In genomic region chr3:59006731-59007441, GRCm38 (mm10) we compare ENCODE assay signal across 8 mouse cellular contexts. TPM values are rescaled to one million over a fixed set of nuclear protein-coding genes. Genes with fewer than 3 reads are reported as not detected.
DNase-seq lines count a peak whose midpoint lies in the region; ATAC-seq and TF ChIP-seq lines count a peak whose summit lies in the region.

No protein-coding gene starts in this region.

- peaks cover 5% of the 10 kb centered on the region; the same call in 1 of the 2 replicates for H3K4me1 ChIP-seq in intestine, embryonic 16.5 days (ENCODE audit: control insufficient read depth, insufficient read depth, low read length)
- H3K4me1 ChIP-seq in limb, embryonic 10.5 days: peaks cover 24% of the 10 kb centered on the region
- H3K4me1 ChIP-seq in small intestine, adult 2 months (ENCODE audit: control insufficient read depth, insufficient read depth, insufficient read length, low read length): peaks cover 6% of the 10 kb centered on the region; the same call in 1 of the 2 replicates

- under 1% methylated on average over 74 of the region's 77 CpGs for WGBS in intestine, embryonic 16.5 days
- WGBS in limb, embryonic 10.5 days: under 1% methylated on average over 77 of the region's 77 CpGs
- under 1% methylated on average over 76 of the region's 77 CpGs for WGBS in small intestine, adult 2 months

- H3K27me3 ChIP-seq in intestine, embryonic 16.5 days (replicated peaks; ENCODE audit: control insufficient read depth, insufficient read depth, low read length): no peaks in the 10 kb centered on the region
- H3K27me3 ChIP-seq in limb, embryonic 10.5 days (ENCODE audit: low read depth, poor library complexity, severe bottlenecking): peaks cover 62% of the 10 kb centered on the region
- H3K27me3 ChIP-seq in small intestine, adult 2 months (ENCODE audit: control insufficient read depth, insufficient read depth, low read length): peaks cover 29% of the 10 kb centered on the region

- DNase-seq in adrenal gland, postnatal 36 days: peak; percentile 81 to 85
- DNase-seq in embryo, embryonic 10.5 days (ENCODE audit: low spot score): peak; percentile 83
- DNase-seq in gastrocnemius, postnatal 10 days: peak; percentile 68
- DNase-seq in limb, embryonic 10.5 days (ENCODE audit: low spot score): no peak
- peak; percentile 84 for DNase-seq in mesoderm, embryonic 11.5 days (ENCODE audit: low read depth, low spot score)

- peak overlapping the region; percentile 73 for H3K9ac ChIP-seq in intestine, embryonic 16.5 days (ENCODE audit: low read depth, low read length)

- ATAC-seq in intestine, embryonic 16.5 days: peak; percentile 88
- no peak for ATAC-seq in monocyte, adult 5-6 weeks (replicated peaks; ENCODE audit: insufficient number of reproducible peaks, low FRiP score, low TSS enrichment, poor library complexity, severe bottlenecking)

- no peaks in the 10 kb centered on the region for H3K36me3 ChIP-seq in intestine, embryonic 16.5 days (ENCODE audit: control insufficient read depth, insufficient read depth, low read length)
- no peaks in the 10 kb centered on the region for H3K36me3 ChIP-seq in limb, embryonic 10.5 days
- H3K36me3 ChIP-seq in small intestine, adult 2 months (ENCODE audit: control insufficient read depth, insufficient read depth, low read length): no peaks in the 10 kb centered on the region

- TF ChIP-seq POLR2A in small intestine, adult 2 months (IDR thresholded peaks at IDR 0.05; ENCODE audit: low read depth, low read length): no peak

- H3K27ac ChIP-seq in intestine, embryonic 16.5 days (ENCODE audit: low read length): peak overlapping the region; percentile 83
- peak overlapping the region; percentile 89 for H3K27ac ChIP-seq in limb, embryonic 10.5 days
- H3K27ac ChIP-seq in small intestine, adult 2 months (ENCODE audit: insufficient read depth, low read depth, low read length): no peak overlapping the region

- H3K9me3 ChIP-seq in intestine, embryonic 16.5 days (ENCODE audit: control insufficient read depth, low read length): no peaks in the 10 kb centered on the region
- no peaks in the 10 kb centered on the region for H3K9me3 ChIP-seq in limb, embryonic 10.5 days (replicated peaks)

- H3K4me3 ChIP-seq in intestine, embryonic 16.5 days (ENCODE audit: low read length): peak overlapping the region; percentile 77
- H3K4me3 ChIP-seq in limb, embryonic 10.5 days: peak overlapping the region; percentile 77
- peak overlapping the region; percentile 62 for H3K4me3 ChIP-seq in small intestine, adult 2 months (ENCODE audit: low read depth, low read length)

- TF ChIP-seq CTCF in small intestine, adult 2 months (IDR thresholded peaks at IDR 0.05; ENCODE audit: extremely low read depth, insufficient read length, insufficient replicate concordance, low read depth, low read length): no peak

- H3K4me2 ChIP-seq in intestine, embryonic 16.5 days (ENCODE audit: low read depth, low read length): peak overlapping the region; percentile 98

RNA-seq across cellular contexts. Expression of gene Med12l, which starts 1.3 kb away (rescaled TPM):
- total RNA-seq in adrenal gland, postnatal 36 days (2021): 10 to 100 TPM; 12.9 to 13.3 TPM
- 1 to 10 TPM; 2.7 to 3.0 TPM for total RNA-seq in gastrocnemius, postnatal 10 days (2021)
- polyA plus RNA-seq in intestine, embryonic 16.5 days (2015; fragmentation: Nextera tagmentation; extraction: Ambion mirVana): 0.65 and 0.69 TPM in 2 replicates
- 0.77 and 1.0 TPM in 2 replicates for polyA plus RNA-seq in limb, embryonic 10.5 days (2016; fragmentation: Nextera tagmentation; extraction: Ambion mirVana)
- 0.43 and 0.47 TPM in 2 replicates for polyA plus RNA-seq in small intestine, adult 2 months (2012; rRNA removed)
- total RNA-seq in monocyte, adult 5-6 weeks (2017): 0.53 to 3.6 TPM (median 0.86 TPM) in 3 replicates
